Mouse (Mus musculus): ENCODE results near the gene Cdh23. TPM values are rescaled to one million over a fixed set of nuclear protein-coding genes. Genes with fewer than 3 reads are reported as not detected.

The Cdh23 gene
- polyA plus RNA-seq, 1 experiment from 2014 or later = 2.0 TPM

DNA sequence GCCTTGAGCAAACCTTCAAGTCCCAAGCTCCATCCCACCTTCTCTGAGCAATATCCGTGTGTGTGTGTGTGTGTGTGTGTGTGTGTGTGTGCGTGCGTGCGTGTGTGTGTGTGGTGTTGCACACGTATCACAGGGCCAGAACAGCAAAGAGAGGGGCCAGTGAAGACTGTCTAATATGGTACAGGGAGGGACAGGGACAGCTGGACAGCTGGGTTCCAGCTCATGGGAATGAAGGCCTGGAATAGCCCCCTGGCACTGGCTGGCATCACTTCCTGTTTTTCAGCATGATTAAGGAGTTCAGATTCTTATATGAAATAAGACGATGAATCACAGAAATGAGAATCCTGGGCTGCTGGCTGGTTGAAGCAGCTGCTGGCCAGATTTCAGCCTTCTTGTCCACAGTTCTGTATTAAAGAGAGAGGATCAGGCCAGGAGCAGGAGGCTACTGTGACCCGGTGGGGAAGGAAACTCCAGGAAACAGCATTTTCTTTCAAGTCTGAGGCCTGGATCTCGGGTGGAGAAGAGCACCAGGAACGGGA, 316.8 kb downstream of the Cdh23 start:
- WGBS = 81% methylated on average over 9 of the region's 9 CpGs
- no peaks in the 10 kb centered on the region for H3K36me3 ChIP-seq (ENCODE audit: control insufficient read depth, insufficient read depth, low read length)
- no peak overlapping the region for H3K27ac ChIP-seq (ENCODE audit: low read depth, low read length)
- no peaks in the 10 kb centered on the region for H3K27me3 ChIP-seq (replicated peaks; ENCODE audit: control insufficient read depth, insufficient read depth, low read length)
- H3K4me2 ChIP-seq (ENCODE audit: low read length) = no peak overlapping the region
- ATAC-seq (no peak), DNase-seq (ENCODE audit: low spot score) (no peak)
- H3K4me3 ChIP-seq (ENCODE audit: low read depth, low read length) = no peak overlapping the region
- H3K9me3 ChIP-seq (replicated peaks; ENCODE audit: control insufficient read depth, low read length) = no peaks in the 10 kb centered on the region
- no peaks in the 10 kb centered on the region for H3K4me1 ChIP-seq (ENCODE audit: control insufficient read depth, insufficient read depth, low read length)
- no peak overlapping the region for H3K9ac ChIP-seq (ENCODE audit: low read length)

DNA sequence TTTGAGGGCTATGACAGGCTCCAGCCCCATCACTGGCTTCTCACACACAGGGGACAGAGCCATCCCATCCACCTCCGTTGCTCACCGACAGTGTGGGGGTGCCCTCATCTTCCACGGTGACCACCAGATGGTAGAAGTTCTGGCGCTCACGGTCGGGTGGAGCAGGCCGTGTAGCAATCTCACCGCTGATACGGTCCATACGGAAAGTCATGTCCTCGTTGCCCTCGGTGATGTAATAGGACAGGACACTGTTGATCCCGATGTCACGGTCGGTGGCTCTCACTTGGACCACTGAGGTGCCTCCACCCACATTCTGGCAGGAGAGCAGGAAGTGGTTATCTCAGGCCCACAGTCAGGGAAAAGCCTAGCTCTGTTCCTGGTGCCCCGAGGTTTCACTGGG, 319.6 kb downstream of the Cdh23 start:
- no peak for ATAC-seq
- Histone ChIP-seq H3K27ac (ENCODE audit: low read depth, low read length) (no peak overlapping the region), H3K9me3 (replicated peaks; ENCODE audit: control insufficient read depth, low read length) (no peaks in the 10 kb centered on the region), H3K4me1 (ENCODE audit: control insufficient read depth, insufficient read depth, low read length) (no peaks in the 10 kb centered on the region), H3K27me3 (replicated peaks; ENCODE audit: control insufficient read depth, insufficient read depth, low read length) (no peaks in the 10 kb centered on the region), H3K4me3 (ENCODE audit: low read depth, low read length) (no peak overlapping the region), H3K4me2 (ENCODE audit: low read length) (no peak overlapping the region), H3K9ac (ENCODE audit: low read length) (no peak overlapping the region), H3K36me3 (ENCODE audit: control insufficient read depth, insufficient read depth, low read length) (no peaks in the 10 kb centered on the region)
- 94% methylated on average over 16 of the region's 16 CpGs for WGBS
- DNase-seq (ENCODE audit: low spot score) = no peak

DNA sequence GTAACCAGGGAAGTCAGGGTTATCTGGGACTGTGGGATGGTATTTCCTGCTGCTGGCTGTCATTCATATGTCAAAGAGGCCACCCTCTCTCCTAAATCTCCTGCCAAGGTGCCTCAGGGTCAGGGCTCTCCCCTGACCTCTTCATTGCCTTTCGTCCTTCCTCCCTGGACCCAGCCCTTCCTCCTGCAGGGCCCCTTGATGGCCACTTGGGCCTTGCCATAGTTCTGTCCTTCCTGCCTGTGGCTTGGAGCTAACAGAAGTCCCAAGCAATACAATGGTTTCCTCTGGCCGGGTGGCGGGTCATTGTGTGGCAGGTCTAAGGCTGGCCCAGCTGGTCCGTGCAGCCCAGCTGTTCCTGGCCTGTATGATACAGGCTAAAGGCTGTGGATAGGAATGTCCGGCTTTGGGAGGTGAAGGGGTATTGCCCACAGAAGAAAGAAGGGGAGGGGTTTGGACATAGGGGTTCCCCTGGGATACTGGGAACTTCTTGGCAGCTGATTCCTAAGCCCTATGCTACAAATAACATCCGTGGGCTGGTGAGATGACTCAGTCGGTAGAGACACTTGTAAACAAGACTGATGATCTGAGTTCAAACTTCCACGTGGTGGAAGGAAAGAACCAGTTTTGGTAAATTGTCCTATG, 322.2 kb downstream of the Cdh23 start:
- no peak overlapping the region for H3K4me3 ChIP-seq (ENCODE audit: low read depth, low read length)
- no peaks in the 10 kb centered on the region for H3K9me3 ChIP-seq (replicated peaks; ENCODE audit: control insufficient read depth, low read length)
- WGBS = 75% methylated on average over 8 of the region's 8 CpGs
- no peak overlapping the region for H3K27ac ChIP-seq (ENCODE audit: low read depth, low read length)
- no peak for ATAC-seq
- H3K36me3 ChIP-seq (ENCODE audit: control insufficient read depth, insufficient read depth, low read length) = no peaks in the 10 kb centered on the region
- no peak for DNase-seq (ENCODE audit: low spot score)
- H3K27me3 ChIP-seq (replicated peaks; ENCODE audit: control insufficient read depth, insufficient read depth, low read length) = no peaks in the 10 kb centered on the region
- no peak overlapping the region for H3K9ac ChIP-seq (ENCODE audit: low read length)
- no peaks in the 10 kb centered on the region for H3K4me1 ChIP-seq (ENCODE audit: control insufficient read depth, insufficient read depth, low read length)
- no peak overlapping the region for H3K4me2 ChIP-seq (ENCODE audit: low read length)

DNA sequence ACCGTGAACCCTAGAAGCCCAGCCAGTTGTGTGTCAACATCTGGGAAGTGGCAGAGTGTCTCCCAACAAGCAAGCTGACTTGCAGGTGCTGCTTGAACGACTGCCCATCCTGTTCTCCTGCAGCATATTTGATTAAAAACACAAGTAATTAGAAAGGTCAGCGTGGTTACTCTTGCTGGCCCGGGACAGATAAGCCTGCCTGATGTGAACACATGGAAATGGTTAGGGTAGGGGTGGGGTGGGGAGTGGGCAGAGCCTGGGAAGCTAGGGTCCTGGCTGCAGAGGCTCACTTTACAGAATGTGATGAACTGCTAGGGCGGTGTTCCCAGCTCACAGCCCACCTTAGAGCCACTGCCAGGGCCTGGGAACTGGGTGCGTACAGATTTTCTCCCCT, 322.8 kb downstream of the Cdh23 start:
- 83% methylated on average over 6 of the region's 6 CpGs for WGBS
- no peak overlapping the region for H3K9ac ChIP-seq (ENCODE audit: low read length)
- no peaks in the 10 kb centered on the region for H3K27me3 ChIP-seq (replicated peaks; ENCODE audit: control insufficient read depth, insufficient read depth, low read length)
- no peak overlapping the region for H3K4me3 ChIP-seq (ENCODE audit: low read depth, low read length)
- DNase-seq (ENCODE audit: low spot score) (no peak), ATAC-seq (no peak)
- H3K4me2 ChIP-seq (ENCODE audit: low read length) = no peak overlapping the region
- no peak overlapping the region for H3K27ac ChIP-seq (ENCODE audit: low read depth, low read length)
- H3K4me1 ChIP-seq (ENCODE audit: control insufficient read depth, insufficient read depth, low read length) = no peaks in the 10 kb centered on the region
- H3K9me3 ChIP-seq (replicated peaks; ENCODE audit: control insufficient read depth, low read length) = no peaks in the 10 kb centered on the region
- H3K36me3 ChIP-seq (ENCODE audit: control insufficient read depth, insufficient read depth, low read length) = no peaks in the 10 kb centered on the region

DNA sequence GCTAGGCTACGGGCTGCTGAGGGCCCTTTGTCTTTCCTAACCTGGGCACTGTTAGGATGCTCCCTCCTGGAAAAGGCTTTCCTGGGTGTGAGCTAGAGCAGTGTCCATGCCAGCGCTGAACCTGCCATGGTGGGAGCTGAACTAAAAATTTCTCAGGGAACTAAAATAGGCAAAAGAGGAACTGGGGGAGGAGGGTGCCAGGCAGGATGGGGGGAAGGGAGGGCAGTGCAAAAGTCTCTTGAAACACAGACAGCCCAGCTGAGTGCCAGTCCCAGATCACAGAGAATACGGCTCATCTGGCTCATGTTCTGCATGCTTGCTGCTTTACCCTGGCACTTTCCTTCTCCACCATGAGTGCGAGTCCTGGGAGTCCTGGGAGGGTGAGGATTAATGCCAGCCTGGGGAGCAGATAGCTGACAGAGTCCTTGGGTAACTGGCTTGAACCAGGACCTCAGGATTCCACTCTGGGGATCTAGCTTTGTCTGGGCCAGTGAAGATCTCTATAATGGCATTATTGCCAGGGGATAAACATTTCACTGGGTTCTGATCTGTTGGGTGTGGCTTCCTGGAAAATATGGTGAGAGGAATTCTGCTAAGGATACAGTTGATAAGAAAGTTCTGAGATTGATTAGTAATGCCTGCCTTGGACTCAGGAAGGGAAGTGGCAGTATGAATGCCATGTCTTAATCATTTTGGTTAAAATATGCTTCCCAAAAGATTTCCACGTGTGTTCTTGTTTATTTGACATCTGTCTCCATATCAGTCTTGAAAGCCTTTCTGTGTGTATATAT, 324.5 kb downstream of the Cdh23 start:
- Histone ChIP-seq H3K9me3 (replicated peaks; ENCODE audit: control insufficient read depth, low read length) (no peaks in the 10 kb centered on the region), H3K4me3 (ENCODE audit: low read depth, low read length) (no peak overlapping the region), H3K4me1 (ENCODE audit: control insufficient read depth, insufficient read depth, low read length) (no peaks in the 10 kb centered on the region), H3K4me2 (ENCODE audit: low read length) (no peak overlapping the region), H3K9ac (ENCODE audit: low read length) (no peak overlapping the region), H3K36me3 (ENCODE audit: control insufficient read depth, insufficient read depth, low read length) (no peaks in the 10 kb centered on the region), H3K27ac (ENCODE audit: low read depth, low read length) (no peak overlapping the region), H3K27me3 (replicated peaks; ENCODE audit: control insufficient read depth, insufficient read depth, low read length) (no peaks in the 10 kb centered on the region)
- WGBS = 67% methylated on average over 5 of the region's 5 CpGs
- no peak for DNase-seq (ENCODE audit: low spot score)
- no peak for ATAC-seq

DNA sequence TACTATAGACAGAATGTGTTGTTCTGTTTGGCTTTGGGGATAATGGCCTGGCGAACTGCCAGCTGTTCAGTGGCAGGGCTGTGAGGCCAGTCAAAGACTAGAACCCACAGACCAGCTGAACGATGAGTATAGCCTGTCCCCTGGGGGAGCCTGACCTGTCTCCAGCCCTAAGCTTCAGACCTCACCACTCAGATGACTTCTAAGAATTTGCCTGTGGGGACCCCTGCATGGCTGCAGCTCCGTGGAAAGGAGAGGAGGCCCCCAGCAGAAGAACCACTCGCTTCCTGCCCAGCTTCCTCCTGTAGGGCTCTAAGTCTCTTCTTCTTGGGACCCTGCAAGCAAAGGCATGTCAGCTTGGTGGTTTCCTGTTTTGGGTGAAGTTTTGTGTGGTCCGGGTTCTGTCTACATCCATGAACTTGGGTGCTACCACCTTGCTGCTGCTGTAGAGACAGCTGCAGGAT, 325.7 kb downstream of the Cdh23 start:
- DNase-seq (ENCODE audit: low spot score) (no peak), ATAC-seq (no peak)
- H3K9ac ChIP-seq (ENCODE audit: low read length) = no peak overlapping the region
- no peak overlapping the region for H3K4me2 ChIP-seq (ENCODE audit: low read length)
- H3K4me1 ChIP-seq (ENCODE audit: control insufficient read depth, insufficient read depth, low read length) = no peaks in the 10 kb centered on the region
- no peaks in the 10 kb centered on the region for H3K27me3 ChIP-seq (replicated peaks; ENCODE audit: control insufficient read depth, insufficient read depth, low read length)
- no peaks in the 10 kb centered on the region for H3K9me3 ChIP-seq (replicated peaks; ENCODE audit: control insufficient read depth, low read length)
- WGBS = 77% methylated on average over 5 of the region's 5 CpGs
- no peaks in the 10 kb centered on the region for H3K36me3 ChIP-seq (ENCODE audit: control insufficient read depth, insufficient read depth, low read length)
- no peak overlapping the region for H3K27ac ChIP-seq (ENCODE audit: low read depth, low read length)
- no peak overlapping the region for H3K4me3 ChIP-seq (ENCODE audit: low read depth, low read length)

DNA sequence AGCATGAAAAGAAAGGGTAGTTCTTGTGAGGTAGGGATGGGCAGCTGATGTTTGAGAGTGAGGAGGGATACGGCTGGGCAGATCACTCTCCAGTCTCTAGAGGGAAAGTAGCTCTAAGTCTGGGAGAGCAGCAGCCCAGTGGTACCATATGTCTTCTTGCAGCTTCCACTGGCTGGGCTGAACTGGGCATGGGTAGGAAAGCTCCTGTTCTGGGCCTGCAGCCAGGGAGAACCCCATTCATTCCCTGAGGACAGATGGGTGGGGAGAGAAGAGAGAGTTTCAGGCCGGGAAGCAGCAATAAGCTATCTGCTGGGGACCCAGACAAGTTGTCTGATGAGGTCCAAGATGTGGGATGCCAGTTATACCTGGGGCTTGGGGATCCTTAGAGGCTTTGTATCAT, 326.2 kb downstream of the Cdh23 start:
- Histone ChIP-seq H3K4me1 (ENCODE audit: control insufficient read depth, insufficient read depth, low read length) (no peaks in the 10 kb centered on the region), H3K27me3 (replicated peaks; ENCODE audit: control insufficient read depth, insufficient read depth, low read length) (no peaks in the 10 kb centered on the region), H3K4me3 (ENCODE audit: low read depth, low read length) (no peak overlapping the region), H3K9ac (ENCODE audit: low read length) (no peak overlapping the region), H3K27ac (ENCODE audit: low read depth, low read length) (no peak overlapping the region), H3K9me3 (replicated peaks; ENCODE audit: control insufficient read depth, low read length) (no peaks in the 10 kb centered on the region), H3K4me2 (ENCODE audit: low read length) (no peak overlapping the region), H3K36me3 (ENCODE audit: control insufficient read depth, insufficient read depth, low read length) (no peaks in the 10 kb centered on the region)
- ATAC-seq (peak; percentile 57; the same call in 1 of the 2 replicates), DNase-seq (ENCODE audit: low spot score) (peak; percentile 63)
- WGBS = 52% methylated on average over 2 of the region's 2 CpGs

DNA sequence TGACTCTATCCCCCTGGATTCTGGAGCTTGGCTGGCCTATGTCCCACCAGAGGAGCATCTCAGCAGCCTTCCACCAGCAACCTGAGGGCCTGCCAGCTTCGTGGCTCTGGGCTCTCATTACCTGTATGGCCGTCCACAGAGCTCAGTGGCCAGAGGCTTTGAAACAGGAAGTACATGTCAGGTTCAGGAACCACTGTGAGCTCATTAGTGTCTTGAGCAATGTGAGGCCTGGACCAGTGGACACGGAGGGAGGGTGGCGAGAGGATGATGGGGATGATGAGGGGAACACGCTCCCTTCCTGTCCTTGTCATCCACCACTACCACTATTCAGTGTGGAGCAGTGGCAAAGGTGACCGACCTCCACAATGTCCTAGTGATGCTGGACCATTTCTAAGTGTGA, 326.9 kb downstream of the Cdh23 start:
- Histone ChIP-seq H3K27ac (ENCODE audit: low read depth, low read length) (no peak overlapping the region), H3K9ac (ENCODE audit: low read length) (no peak overlapping the region), H3K4me3 (ENCODE audit: low read depth, low read length) (no peak overlapping the region), H3K27me3 (replicated peaks; ENCODE audit: control insufficient read depth, insufficient read depth, low read length) (no peaks in the 10 kb centered on the region), H3K36me3 (ENCODE audit: control insufficient read depth, insufficient read depth, low read length) (no peaks in the 10 kb centered on the region), H3K4me2 (ENCODE audit: low read length) (no peak overlapping the region), H3K9me3 (replicated peaks; ENCODE audit: control insufficient read depth, low read length) (no peaks in the 10 kb centered on the region), H3K4me1 (ENCODE audit: control insufficient read depth, insufficient read depth, low read length) (no peaks in the 10 kb centered on the region)
- 82% methylated on average over 6 of the region's 6 CpGs for WGBS
- no peak for ATAC-seq
- DNase-seq (ENCODE audit: low spot score) = no peak

DNA sequence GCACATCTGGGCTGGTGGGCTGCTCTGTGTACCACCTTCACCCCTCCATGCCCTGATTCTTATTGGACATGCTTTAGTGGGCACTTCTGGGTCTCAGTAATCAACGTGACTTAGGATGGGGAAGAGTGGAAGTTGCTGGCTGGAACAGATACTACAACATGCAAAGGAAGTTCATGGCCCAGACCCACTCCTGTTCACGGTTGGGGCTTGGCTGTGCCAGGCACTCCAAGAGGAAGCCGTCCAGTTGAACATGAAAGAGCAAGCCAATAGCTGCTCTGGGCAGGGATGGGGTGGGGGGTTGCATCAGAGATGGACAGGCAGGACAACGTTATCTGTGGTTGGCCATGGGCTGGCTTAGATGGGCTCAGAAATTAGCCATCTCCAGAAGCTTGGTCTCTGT, 328.4 kb downstream of the Cdh23 start:
- Histone ChIP-seq H3K27ac (ENCODE audit: low read depth, low read length) (no peak overlapping the region), H3K27me3 (replicated peaks; ENCODE audit: control insufficient read depth, insufficient read depth, low read length) (no peaks in the 10 kb centered on the region), H3K9ac (ENCODE audit: low read length) (no peak overlapping the region), H3K36me3 (ENCODE audit: control insufficient read depth, insufficient read depth, low read length) (no peaks in the 10 kb centered on the region), H3K9me3 (replicated peaks; ENCODE audit: control insufficient read depth, low read length) (no peaks in the 10 kb centered on the region), H3K4me1 (ENCODE audit: control insufficient read depth, insufficient read depth, low read length) (no peaks in the 10 kb centered on the region), H3K4me3 (ENCODE audit: low read depth, low read length) (no peak overlapping the region), H3K4me2 (ENCODE audit: low read length) (no peak overlapping the region)
- no peak for DNase-seq (ENCODE audit: low spot score)
- 89% methylated on average over 4 of the region's 4 CpGs for WGBS
- ATAC-seq = no peak
